Mouse (Mus musculus): Measurements from ENCODE around the gene Opa3. TPM values are rescaled to one million over a fixed set of nuclear protein-coding genes. Genes with fewer than 3 reads are reported as not detected.

The Opa3 gene
- total RNA-seq (2015): 12.3 and 15.7 TPM in 2 replicates
- 18.2 and 20.7 TPM in 2 replicates for total RNA-seq (2017)

- peak; percentile 77 for ATAC-seq (ENCODE audit: poor library complexity, severe bottlenecking)
These were observed at the start of gene Opa3 for GRCm38 (mm10) chr7:19227883-19228792. Gene Opa3, plus strand, starts transcription at chr7:19228334.

- ATAC-seq (ENCODE audit: poor library complexity, severe bottlenecking): peak; percentile 53
These were observed 49.6 kb upstream of the Opa3 start for GRCm38 (mm10) chr7:19178443-19179092.

- ATAC-seq (ENCODE audit: poor library complexity, severe bottlenecking): peak; percentile 70
These were observed 49.0 kb upstream of the Opa3 start for GRCm38 (mm10) chr7:19179173-19179572.

- no peak for ATAC-seq (ENCODE audit: poor library complexity, severe bottlenecking)
These were observed 48.2 kb upstream of the Opa3 start for GRCm38 (mm10) chr7:19179936-19180335.

- peak; percentile 58 for ATAC-seq (ENCODE audit: poor library complexity, severe bottlenecking)
These were observed 47.2 kb upstream of the Opa3 start for GRCm38 (mm10) chr7:19180862-19181429.

GRCm38 (mm10) chr7:19184250-19184649, 43.9 kb upstream of the Opa3 start:
- no peak for ATAC-seq (ENCODE audit: poor library complexity, severe bottlenecking)

GRCm38 (mm10) chr7:19184758-19185157, 43.4 kb upstream of the Opa3 start:
- no peak for ATAC-seq (ENCODE audit: poor library complexity, severe bottlenecking)

GRCm38 (mm10) chr7:19194676-19195075, 33.5 kb upstream of the Opa3 start:
- ATAC-seq (ENCODE audit: poor library complexity, severe bottlenecking): no peak

- ATAC-seq (ENCODE audit: poor library complexity, severe bottlenecking): peak; percentile 60
These were observed 31.5 kb upstream of the Opa3 start for GRCm38 (mm10) chr7:19196676-19197075.

- ATAC-seq (ENCODE audit: poor library complexity, severe bottlenecking): 0 out of 2 replicates have a peak, but pooled peaks have one; percentile 35
These were observed 30.1 kb upstream of the Opa3 start for GRCm38 (mm10) chr7:19197985-19198384.

- ATAC-seq (ENCODE audit: poor library complexity, severe bottlenecking): no peak
These were observed 26.5 kb upstream of the Opa3 start for GRCm38 (mm10) chr7:19201660-19202059.

GRCm38 (mm10) chr7:19202065-19202850, 25.9 kb upstream of the Opa3 start:
- no peak for ATAC-seq (ENCODE audit: poor library complexity, severe bottlenecking)

GRCm38 (mm10) chr7:19208201-19208910, 19.8 kb upstream of the Opa3 start:
- no peak for ATAC-seq (ENCODE audit: poor library complexity, severe bottlenecking)

GRCm38 (mm10) chr7:19208944-19209472, 19.1 kb upstream of the Opa3 start:
- no peak for ATAC-seq (ENCODE audit: poor library complexity, severe bottlenecking)

- no peak for ATAC-seq (ENCODE audit: poor library complexity, severe bottlenecking)
These were observed 18.6 kb upstream of the Opa3 start for GRCm38 (mm10) chr7:19209494-19209893.

GRCm38 (mm10) chr7:19210010-19210409, 18.1 kb upstream of the Opa3 start:
- no peak for ATAC-seq (ENCODE audit: poor library complexity, severe bottlenecking)

GRCm38 (mm10) chr7:19211041-19211675, 17.0 kb upstream of the Opa3 start:
- no peak for ATAC-seq (ENCODE audit: poor library complexity, severe bottlenecking)

GRCm38 (mm10) chr7:19211996-19212755, 16.0 kb upstream of the Opa3 start, which contains the start of gene Gpr4:
Gene Gpr4, plus strand, starts transcription at chr7:19212538.
- ATAC-seq (ENCODE audit: poor library complexity, severe bottlenecking): peak; percentile 25; the same call in 1 of the 2 replicates

All from megakaryocyte, adult 5-6 weeks (primary cell).